ENCODE assay signal across 11 mouse cellular contexts in the genomic region with DNA sequence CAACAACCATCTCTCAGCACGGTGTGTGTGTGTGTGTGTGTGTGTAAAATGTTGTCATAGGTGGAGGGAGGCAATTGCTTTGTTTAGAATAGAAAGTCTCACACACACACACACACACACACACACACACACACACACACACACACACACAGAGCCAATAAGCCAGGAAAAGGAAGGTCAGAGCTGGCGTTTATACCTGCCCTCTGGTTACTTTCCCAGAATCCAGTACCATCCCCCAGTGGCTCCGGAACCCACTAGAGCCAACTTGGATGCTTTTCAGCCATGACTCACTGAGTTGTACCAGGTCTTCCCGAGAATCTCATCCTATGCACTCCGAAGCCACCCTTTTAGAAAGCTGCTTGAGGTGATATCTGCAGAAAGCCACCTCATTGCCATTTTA.
A peak's percentile ranks its signal among the peaks of the same experiment; 100 is the strongest.
DNase-seq lines count a peak whose midpoint lies in the region; ATAC-seq lines count a peak whose summit lies in the region.
"Had no signal": no experiment of that assay in that cellular context is flagged by ENCODE, and none has a peak within 500 bp of the region (broad histone marks: within the 10 kb centered on the region; RNA-seq: fewer than 3 reads in every experiment).

No protein-coding gene starts in this region.

- no peak overlapping the region for H3K9ac ChIP-seq in heart, embryonic 12.5 days
- no peak overlapping the region for H3K9ac ChIP-seq in heart, embryonic 15.5 days
- H3K9ac ChIP-seq: forebrain, embryonic 12.5 days; neural tube, embryonic 13.5 days had no signal

- no peaks in the 10 kb centered on the region for H3K27me3 ChIP-seq in heart, embryonic 12.5 days (replicated peaks)
- no peaks in the 10 kb centered on the region for H3K27me3 ChIP-seq in heart, embryonic 15.5 days

- H3K4me3 ChIP-seq in heart, embryonic 12.5 days = no peak overlapping the region
- no peak overlapping the region for H3K4me3 ChIP-seq in heart, embryonic 15.5 days
- H3K4me3 ChIP-seq: forebrain, embryonic 12.5 days; neural tube, embryonic 13.5 days had no signal

- no peak for ATAC-seq in heart, embryonic 12.5 days (ENCODE audit: insufficient number of reproducible peaks, low FRiP score)
- peak; percentile 38; the same call in 1 of the 2 replicates for ATAC-seq in heart, embryonic 15.5 days (replicated peaks; ENCODE audit: insufficient number of reproducible peaks, insufficient read depth, low FRiP score, low read depth)

- no peaks in the 10 kb centered on the region for H3K36me3 ChIP-seq in heart, embryonic 12.5 days
- H3K36me3 ChIP-seq in heart, embryonic 15.5 days = no peaks in the 10 kb centered on the region
- H3K36me3 ChIP-seq: forebrain, embryonic 12.5 days; neural tube, embryonic 13.5 days had no signal

- no peak overlapping the region for H3K4me2 ChIP-seq in heart, embryonic 12.5 days
- no peak overlapping the region for H3K4me2 ChIP-seq in heart, embryonic 15.5 days
- H3K4me2 ChIP-seq: forebrain, embryonic 12.5 days; neural tube, embryonic 13.5 days had no signal

- WGBS in heart, embryonic 12.5 days = 62% methylated on average over 5 of the region's 5 CpGs
- 54% methylated on average over 5 of the region's 5 CpGs for WGBS in heart, embryonic 15.5 days

- peak; percentile 70 to 73 for DNase-seq in heart, adult 18-20 months
- peak; percentile 96 for DNase-seq in brain, adult 2 months (ENCODE audit: low read depth, low spot score)
- peak; percentile 68 for DNase-seq in lung, postnatal 10 days
- no peak for DNase-seq in left cerebral cortex, postnatal 4 days
- DNase-seq in right cerebral cortex, postnatal 25 days = no peak
- no peak for DNase-seq in frontal cortex, postnatal 25 days (ENCODE audit: low spot score in 2 of 2)
- DNase-seq: layer of hippocampus, adult 9-11 months had no signal

- H3K9me3 ChIP-seq in heart, embryonic 12.5 days (replicated peaks) = no peaks in the 10 kb centered on the region
- no peaks in the 10 kb centered on the region for H3K9me3 ChIP-seq in heart, embryonic 15.5 days (replicated peaks)
- H3K9me3 ChIP-seq: forebrain, embryonic 12.5 days; neural tube, embryonic 13.5 days had no signal

- peaks cover 45% of the 10 kb centered on the region for H3K4me1 ChIP-seq in heart, embryonic 12.5 days (replicated peaks)
- peaks cover 34% of the 10 kb centered on the region for H3K4me1 ChIP-seq in heart, embryonic 15.5 days (replicated peaks)

- intact Hi-C loops in left cerebral cortex, postnatal 4 days (cut with DNase I) = no loop called here

- H3K27ac ChIP-seq in heart, embryonic 12.5 days (ENCODE audit: poor library complexity, severe bottlenecking) = no peak overlapping the region
- peak overlapping the region; percentile 45; the same call in 1 of the 2 replicates for H3K27ac ChIP-seq in heart, embryonic 15.5 days
- H3K27ac ChIP-seq: forebrain, embryonic 12.5 days; neural tube, embryonic 13.5 days had no signal

Comparison
In these comparisons a context has a peak if more than half of its experiments do, and no peak if none do; other contexts are left out.
1. DNase-seq: peak in heart, adult 18-20 months (2 of 2), brain, adult 2 months (single experiment) and lung, postnatal 10 days (single experiment); none in left cerebral cortex, postnatal 4 days (single experiment), right cerebral cortex, postnatal 25 days (single experiment) and frontal cortex, postnatal 25 days (0 of 2).